Mouse (Mus musculus): Measurements from ENCODE around the gene Olfr402. TPM values are rescaled to one million over a fixed set of nuclear protein-coding genes. Genes with fewer than 3 reads are reported as not detected.
A peak's percentile ranks its signal among the peaks of the same experiment; 100 is the strongest.
"Not testable (repeated sequence)": the region's sequence is repeated elsewhere in the genome, so short reads cannot be mapped to it uniquely, and the experiment has no call there.

Olfr402 gene
- total and polyA plus RNA-seq, 3 experiments, result not detected

GRCm38 (mm10) chr11:74113412-74113811, 39.9 kb upstream of the Olfr402 start, which contains the start of gene Olfr401:
Olfr401 (plus strand) TSS chr11:74113712.
- H3K9ac ChIP-seq (ENCODE audit: insufficient read depth, low read depth), result no peak within 1 kb of the TSS
- peaks cover 42% of the 10 kb centered on the region for H3K27me3 ChIP-seq (replicated peaks)
- no peak for DNase-seq (ENCODE audit: extremely low read depth)
- no peaks in the 10 kb centered on the region for H3K79me2 ChIP-seq (replicated peaks; ENCODE audit: control insufficient read depth, extremely low read depth, insufficient read depth, poor library complexity, severe bottlenecking)
- H3K27ac ChIP-seq (ENCODE audit: insufficient read depth, low read depth), result no peak within 1 kb of the TSS
- dilution Hi-C loops (cut with MboI; ENCODE audit: extremely low pct_ligation_motif_present, extremely low pct_unique_long_range_greater_than_20kb, low sequenced_read_pairs), result no loop called here
- peaks cover 8% of the 10 kb centered on the region for H3K9me3 ChIP-seq (replicated peaks; ENCODE audit: low read length)
- no peaks in the 10 kb centered on the region for H3K4me1 ChIP-seq (ENCODE audit: control insufficient read depth in 1 of 2, insufficient read depth in 2 of 2)
- TF ChIP-seq CTCF (conservative IDR thresholded peaks at IDR 0.05 in 1 of 2, IDR thresholded peaks at IDR 0.05 in 1 of 2; ENCODE audit: low read depth in 2 of 2, low read length in 2 of 2) (no peak), USF2 (conservative IDR thresholded peaks at IDR 0.05; ENCODE audit: low read depth, low read length) (no peak), ZMIZ1 (IDR thresholded peaks at IDR 0.05; ENCODE audit: low read depth, low read length) (no peak), JUND (conservative IDR thresholded peaks at IDR 0.05; ENCODE audit: low read depth, low read length) (no peak), TCF12 (IDR thresholded peaks at IDR 0.05; ENCODE audit: low read depth, low read length) (no peak)
- no peaks in the 10 kb centered on the region for H3K36me3 ChIP-seq (replicated peaks in 1 of 2; ENCODE audit: control insufficient read depth in 1 of 2, insufficient read depth in 1 of 2, low read length in 1 of 2)
- H3K4me2 ChIP-seq (ENCODE audit: insufficient read depth, low read depth, poor library complexity, severe bottlenecking), result no peak within 1 kb of the TSS
- in situ Hi-C loops (cut with MboI; ENCODE audit: low pct_ligation_motif_present, low pct_unique_long_range_greater_than_20kb, low sequenced_read_pairs), result no loop called here
- H3K4me3 ChIP-seq (replicated peaks in 1 of 3; ENCODE audit: low read depth in 2 of 3, low read length in 2 of 3, poor library complexity in 1 of 3), result no peak within 1 kb of the TSS

- in situ Hi-C loops (cut with MboI; ENCODE audit: low pct_ligation_motif_present, low pct_unique_long_range_greater_than_20kb, low sequenced_read_pairs); H3K9ac ChIP-seq (ENCODE audit: insufficient read depth, low read depth); H3K27ac ChIP-seq (ENCODE audit: insufficient read depth, low read depth); DNase-seq (ENCODE audit: extremely low read depth); H3K4me1 ChIP-seq (ENCODE audit: control insufficient read depth in 1 of 2, insufficient read depth in 2 of 2); H3K4me2 ChIP-seq (ENCODE audit: insufficient read depth, low read depth, poor library complexity, severe bottlenecking); H3K4me3 ChIP-seq (replicated peaks in 1 of 3; ENCODE audit: low read depth in 2 of 3, low read length in 2 of 3, poor library complexity in 1 of 3); H3K79me2 ChIP-seq (replicated peaks; ENCODE audit: control insufficient read depth, extremely low read depth, insufficient read depth, poor library complexity, severe bottlenecking); H3K36me3 ChIP-seq (replicated peaks in 1 of 2; ENCODE audit: control insufficient read depth in 1 of 2, insufficient read depth in 1 of 2, low read length in 1 of 2); dilution Hi-C loops (cut with MboI; ENCODE audit: extremely low pct_ligation_motif_present, extremely low pct_unique_long_range_greater_than_20kb, low sequenced_read_pairs): not testable (repeated sequence)
- H3K27me3 ChIP-seq (replicated peaks), result peaks cover 57% of the 10 kb centered on the region
- H3K9me3 ChIP-seq (replicated peaks; ENCODE audit: low read length), result peaks cover 13% of the 10 kb centered on the region
These were observed 13.3 kb upstream of the Olfr402 start for GRCm38 (mm10) chr11:74140001-74140400.

GRCm38 (mm10) chr11:74145866-74146265, 7.5 kb upstream of the Olfr402 start:
- peak; percentile 8 for DNase-seq (ENCODE audit: extremely low read depth)
- dilution Hi-C loops (cut with MboI; ENCODE audit: extremely low pct_ligation_motif_present, extremely low pct_unique_long_range_greater_than_20kb, low sequenced_read_pairs), result no loop called here
- H3K4me3 ChIP-seq (replicated peaks in 1 of 3; ENCODE audit: low read depth in 2 of 3, low read length in 2 of 3, poor library complexity in 1 of 3), result no peak overlapping the region
- peaks cover 17% of the 10 kb centered on the region for H3K9me3 ChIP-seq (replicated peaks; ENCODE audit: low read length)
- no peaks in the 10 kb centered on the region for H3K36me3 ChIP-seq (replicated peaks in 1 of 2; ENCODE audit: control insufficient read depth in 1 of 2, insufficient read depth in 1 of 2, low read length in 1 of 2)
- H3K4me1 ChIP-seq (ENCODE audit: control insufficient read depth in 1 of 2, insufficient read depth in 2 of 2), result no peaks in the 10 kb centered on the region
- H3K27me3 ChIP-seq (replicated peaks), result peaks cover 67% of the 10 kb centered on the region
- no peaks in the 10 kb centered on the region for H3K79me2 ChIP-seq (replicated peaks; ENCODE audit: control insufficient read depth, extremely low read depth, insufficient read depth, poor library complexity, severe bottlenecking)
- H3K9ac ChIP-seq (ENCODE audit: insufficient read depth, low read depth), result no peak overlapping the region
- H3K4me2 ChIP-seq (ENCODE audit: insufficient read depth, low read depth, poor library complexity, severe bottlenecking), result no peak overlapping the region
- in situ Hi-C loops (cut with MboI; ENCODE audit: low pct_ligation_motif_present, low pct_unique_long_range_greater_than_20kb, low sequenced_read_pairs), result no loop called here
- no peak overlapping the region for H3K27ac ChIP-seq (ENCODE audit: insufficient read depth, low read depth)
- TF ChIP-seq CTCF (conservative IDR thresholded peaks at IDR 0.05 in 1 of 2, IDR thresholded peaks at IDR 0.05 in 1 of 2; ENCODE audit: low read depth in 2 of 2, low read length in 2 of 2) (peak; percentile 25 to 53; a peak in 3 of 4 replicates), BHLHE40 (IDR thresholded peaks at IDR 0.05; ENCODE audit: low read depth, low read length) (no peak), ZC3H11A (IDR thresholded peaks at IDR 0.05; ENCODE audit: low read depth, low read length) (no peak), RAD21 (IDR thresholded peaks at IDR 0.05; ENCODE audit: low read depth, low read length) (peak; percentile 41), MAX (IDR thresholded peaks at IDR 0.05; ENCODE audit: low read length) (no peak), SMC3 (IDR thresholded peaks at IDR 0.05; ENCODE audit: low read depth, low read length) (peak; percentile 51)

Measured in CH12.LX (cell line).